Mouse (Mus musculus): ENCODE data around the gene Col4a1.

DNA sequence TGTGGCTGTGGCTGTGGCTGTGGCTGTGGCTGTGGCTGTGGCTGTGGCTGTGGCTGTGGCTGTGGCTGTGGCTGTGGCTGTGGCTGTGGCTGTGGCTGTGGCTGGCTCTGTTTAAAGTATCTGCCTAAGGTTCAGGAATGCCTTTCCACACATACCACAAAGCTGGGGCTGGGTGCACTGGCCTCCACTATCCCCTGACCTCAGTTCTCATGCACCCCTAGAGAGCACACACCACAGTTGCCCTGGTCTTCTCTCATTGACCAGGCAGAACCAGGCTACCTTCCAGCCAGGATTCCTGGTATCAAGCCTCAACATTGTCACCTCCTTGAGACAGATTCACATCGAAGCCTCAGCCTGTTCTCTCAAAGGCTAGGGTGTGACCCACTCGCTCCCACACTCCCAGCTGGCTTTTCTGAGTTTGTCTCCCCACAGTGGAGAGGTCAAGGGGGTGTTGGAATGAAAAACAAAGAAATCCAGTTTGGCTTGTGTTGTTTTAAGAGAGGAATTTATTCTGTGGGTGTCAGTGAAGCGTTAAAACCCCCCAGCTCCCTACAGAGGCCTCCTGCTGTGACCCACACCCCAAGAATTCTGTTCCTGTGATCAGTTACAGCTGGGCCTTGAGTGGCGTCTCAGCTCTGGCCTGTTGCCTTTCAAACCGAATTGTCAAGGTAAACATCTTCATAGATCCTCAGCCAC is 15.2 kb upstream of the Col4a1 start:
- TF ChIP-seq GATA1 (IDR thresholded peaks at IDR 0.05; ENCODE audit: low read length): no peak
- no peak for TF ChIP-seq TAL1 (IDR thresholded peaks at IDR 0.05; ENCODE audit: low read length)

All from erythroblast, embryonic 14.5 days (primary cell).